Mouse (Mus musculus): Measurements from ENCODE around the gene Ccdc70.

The Ccdc70 gene

DNA sequence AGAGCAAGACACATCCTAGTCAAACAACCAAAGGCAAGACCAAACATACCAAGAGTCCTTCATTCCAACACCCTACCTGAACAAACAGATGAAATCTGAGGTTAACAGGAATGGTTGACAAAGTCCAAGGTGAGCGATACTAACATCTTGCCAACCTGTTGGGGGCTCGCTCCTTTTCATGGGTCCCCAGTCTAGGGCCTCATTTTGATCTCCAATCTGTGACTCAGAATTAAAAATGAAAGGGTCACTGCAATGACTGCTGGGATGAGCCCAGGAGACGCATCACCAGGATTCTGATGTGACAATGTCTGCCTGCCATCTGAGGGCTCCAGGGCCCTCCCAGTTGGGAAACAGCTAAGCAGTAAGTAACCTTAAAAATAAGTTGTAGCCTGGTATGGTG lies at the start of gene Ccdc70:
Ccdc70 (plus strand) TSS at position 301 of the 400 bp plus-strand sequence.
- 94% methylated on average over 3 of the region's 3 CpGs for WGBS

DNA sequence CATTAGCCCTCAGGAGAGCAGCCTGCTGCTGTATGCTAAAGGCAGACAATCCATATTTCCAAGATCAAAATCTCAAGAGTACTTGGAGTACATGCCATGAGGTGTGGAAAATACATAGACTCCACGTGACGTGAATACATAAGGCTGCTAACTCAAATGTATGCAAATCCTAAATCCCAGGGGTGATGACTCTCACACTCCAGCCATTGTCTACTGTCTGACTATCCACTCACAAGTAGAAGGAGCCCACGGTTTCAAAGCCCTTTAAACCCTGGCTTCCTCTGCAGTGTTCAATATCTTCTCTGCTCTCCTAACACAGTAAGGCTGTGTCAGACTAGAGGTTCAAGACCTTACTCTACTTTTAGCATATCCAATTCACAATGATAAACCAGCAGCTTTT lies 38.8 kb upstream of the Ccdc70 start:
- 86% methylated on average over 3 of the region's 3 CpGs for WGBS

DNA sequence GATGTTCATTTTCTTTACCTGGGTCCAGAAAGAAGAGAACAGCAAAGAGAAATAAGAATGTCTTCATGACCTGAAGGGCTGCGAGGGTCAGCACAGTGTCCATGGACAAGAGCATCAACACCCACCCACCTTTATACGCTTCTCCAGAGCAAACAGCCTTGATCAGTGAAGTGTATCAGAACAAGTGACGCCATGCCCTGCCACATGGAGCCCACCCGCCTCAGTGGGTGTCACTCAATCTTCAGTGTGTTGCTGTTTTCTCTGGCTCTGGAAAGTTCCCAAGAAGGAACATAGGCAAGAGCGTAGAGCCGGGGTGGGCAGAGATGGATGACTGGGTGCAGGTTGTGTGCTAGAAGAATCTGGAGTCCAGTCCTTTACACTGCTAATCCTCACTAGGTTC lies 37.0 kb upstream of the Ccdc70 start, which contains the start of gene Defb15:
Defb15 (minus strand) TSS at position 101 of the 400 bp plus-strand sequence.
- 92% methylated on average over 6 of the region's 6 CpGs for WGBS

DNA sequence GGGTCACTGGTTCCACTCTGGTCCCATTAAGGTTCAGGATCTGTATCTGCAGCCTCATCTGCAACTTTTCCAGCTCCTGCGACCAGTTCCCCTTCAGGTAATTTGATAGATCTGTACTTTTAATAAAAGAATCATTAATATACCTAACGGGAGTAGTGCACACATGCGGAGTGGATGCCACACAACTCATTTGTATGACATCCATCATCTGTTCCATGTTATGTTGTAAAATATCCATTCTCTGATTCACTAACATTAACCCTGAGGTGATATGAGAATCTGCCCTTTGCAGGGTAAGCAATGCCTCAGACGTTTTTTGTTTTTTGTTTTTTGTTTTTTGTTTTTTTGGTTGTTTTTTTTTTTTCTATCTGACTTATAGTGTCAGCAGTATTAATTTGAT lies 31.5 kb upstream of the Ccdc70 start, which contains the start of gene Defb35:
Defb35 (plus strand) TSS at position 301 of the 400 bp plus-strand sequence.
- WGBS, result 84% methylated on average over 4 of the region's 4 CpGs

DNA sequence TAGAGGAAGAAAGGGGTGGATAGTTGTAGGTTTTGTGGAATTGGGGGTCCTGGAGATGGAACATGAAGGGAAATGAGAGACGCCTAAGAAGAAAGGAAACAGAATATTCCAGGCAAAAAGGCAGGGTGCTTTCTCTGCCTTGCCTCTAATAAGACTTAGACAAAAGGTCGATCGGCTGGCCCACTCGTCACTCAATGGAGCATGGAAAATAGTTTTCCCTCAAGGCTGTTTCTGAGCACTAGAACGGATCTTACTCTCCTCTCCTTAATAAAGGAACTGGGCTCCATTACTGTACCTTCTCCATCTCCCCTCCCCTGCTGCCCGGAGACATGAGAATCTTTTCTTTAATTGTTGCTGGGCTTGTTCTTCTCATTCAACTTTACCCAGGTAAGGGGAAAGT lies 23.1 kb upstream of the Ccdc70 start, which contains the start of gene Defb13:
Defb13 (plus strand) TSS at position 301 of the 400 bp plus-strand sequence.
- WGBS, result 81% methylated on average over 6 of the region's 6 CpGs

DNA sequence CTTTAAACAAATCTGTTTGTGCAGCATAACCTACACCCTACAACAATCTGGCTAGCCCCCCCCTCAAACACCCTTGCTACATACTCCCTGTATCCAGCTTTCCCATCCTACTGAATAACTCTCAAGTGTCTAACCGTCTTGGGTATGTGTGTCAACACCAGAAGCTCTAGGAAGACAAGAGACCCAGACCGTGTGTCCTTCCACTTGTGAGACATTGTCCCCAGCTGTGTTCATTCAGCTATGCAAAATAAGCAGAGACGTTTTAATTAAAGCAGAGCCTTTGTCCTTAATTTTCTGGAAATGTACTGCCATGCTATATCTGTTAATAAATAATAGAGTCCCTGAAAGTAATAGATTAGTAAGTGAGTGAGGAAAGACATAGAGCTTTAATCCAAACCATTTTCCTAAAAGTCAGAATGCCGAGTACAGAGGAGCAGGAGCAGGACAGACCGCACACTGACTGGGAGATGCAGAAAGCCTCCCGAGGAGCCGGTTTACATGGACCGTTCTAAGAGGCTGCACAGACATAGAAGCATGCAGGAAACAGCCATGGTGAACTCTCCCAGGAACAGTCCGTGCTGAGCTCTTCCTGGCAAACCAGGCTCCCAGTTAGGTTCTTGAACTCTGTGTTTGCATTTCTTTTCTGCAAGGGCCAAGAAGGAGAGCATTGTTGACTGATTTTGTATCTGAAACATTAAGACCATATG lies 22.1 kb upstream of the Ccdc70 start:
- WGBS, result 61% methylated on average over 9 of the region's 9 CpGs

DNA sequence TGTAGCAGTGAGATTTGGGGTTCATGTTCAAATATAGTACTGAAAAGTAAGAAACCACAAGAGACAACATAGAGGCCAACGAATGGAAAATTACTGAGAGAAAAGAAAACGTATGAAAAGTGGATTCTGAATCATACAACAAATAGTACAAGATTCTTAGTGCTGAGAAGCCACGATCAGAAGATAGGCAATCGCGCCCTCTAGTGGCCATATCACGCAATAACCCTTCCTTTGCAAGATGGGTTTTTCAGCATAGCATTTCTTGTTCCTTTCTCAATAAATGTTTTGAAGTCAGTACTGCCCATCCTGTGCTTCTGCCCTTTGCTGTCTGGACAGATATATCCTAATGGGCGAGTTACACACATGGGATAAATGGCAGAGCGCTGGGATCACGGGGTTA lies 14.3 kb upstream of the Ccdc70 start:
- 5% methylated on average over 9 of the region's 9 CpGs for WGBS

DNA sequence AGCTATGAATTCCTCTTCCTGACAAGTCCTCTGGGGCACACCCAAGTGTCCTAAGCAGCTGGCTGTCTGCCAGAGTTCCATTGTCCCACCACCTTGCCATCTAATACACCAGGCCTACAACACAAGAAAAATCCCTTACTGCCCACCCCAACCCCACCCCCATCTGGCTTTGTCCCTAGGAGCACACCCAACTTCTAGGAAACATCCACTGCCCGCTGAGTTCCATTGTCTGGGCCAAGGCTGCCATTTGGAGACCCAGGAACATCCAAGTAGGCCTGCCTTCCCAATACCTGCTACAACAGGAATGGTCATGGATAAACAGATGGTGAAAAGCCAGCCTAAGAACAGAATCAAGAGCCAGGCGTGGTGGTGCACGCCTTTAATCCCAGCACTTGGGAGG lies 13.2 kb upstream of the Ccdc70 start:
- 81% methylated on average over 3 of the region's 3 CpGs for WGBS

DNA sequence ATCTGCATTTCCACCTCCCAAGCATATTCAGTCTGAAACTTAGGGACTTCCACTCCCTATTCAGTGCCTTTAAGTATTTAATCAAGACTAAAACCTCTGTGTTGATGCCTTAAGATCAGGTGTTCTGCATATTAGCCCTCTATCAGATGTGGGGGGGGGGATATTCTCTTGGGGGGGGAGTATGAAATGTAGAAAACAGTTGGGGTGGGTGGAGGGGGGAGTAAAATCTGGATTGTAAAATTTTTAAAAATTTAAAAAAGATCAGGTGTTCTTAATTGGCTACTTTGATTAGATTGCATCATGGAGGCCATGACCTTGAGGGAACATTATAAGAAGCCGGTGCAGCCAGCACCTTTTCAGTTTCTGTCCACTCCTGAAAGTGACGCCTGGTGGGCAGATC lies 11.2 kb upstream of the Ccdc70 start, which contains the start of gene Fam90a1a:
Fam90a1a (plus strand) TSS at position 301 of the 400 bp plus-strand sequence.
- 92% methylated on average over 2 of the region's 2 CpGs for WGBS

DNA sequence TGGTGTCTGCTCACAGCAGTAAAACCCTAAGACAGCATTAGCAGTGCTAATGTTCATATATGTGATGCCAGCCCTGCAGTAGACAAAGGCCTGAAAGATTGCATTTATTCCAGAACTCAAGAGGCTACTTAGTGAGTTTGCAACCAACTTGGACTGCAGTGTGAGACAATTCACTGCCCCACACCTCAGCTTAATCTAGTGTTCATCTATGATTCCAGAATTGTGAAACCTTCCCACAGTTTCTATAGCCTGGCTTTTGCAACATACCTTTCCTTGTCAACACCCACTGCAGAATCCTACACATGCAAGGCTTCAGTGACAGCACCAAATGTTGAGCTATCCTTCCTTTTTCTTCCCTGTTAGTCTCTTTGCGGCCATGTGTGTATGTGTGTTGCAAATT lies 2.9 kb upstream of the Ccdc70 start:
- 83% methylated on average over 1 of the region's 1 CpGs for WGBS

DNA sequence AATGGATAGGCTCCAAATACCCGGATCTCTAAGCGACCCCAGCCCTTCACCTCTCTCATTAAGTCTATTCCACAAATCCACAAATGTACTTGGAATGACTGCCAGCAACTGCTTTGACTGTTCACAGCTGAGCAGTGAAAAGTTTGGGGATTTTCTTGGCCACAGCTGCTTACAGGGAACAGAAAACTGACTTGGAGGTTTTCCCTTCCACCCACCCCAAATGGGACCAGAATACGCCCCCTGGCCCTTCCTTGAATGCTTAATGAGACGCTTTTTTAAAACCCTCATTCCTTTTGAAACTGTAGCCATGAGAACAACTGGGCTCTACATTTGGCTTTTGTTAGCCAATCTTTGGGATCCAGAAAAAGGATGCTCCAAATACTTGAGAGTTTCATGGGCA lies 8.6 kb downstream of the Ccdc70 start:
- 19% methylated on average over 4 of the region's 4 CpGs for WGBS

DNA sequence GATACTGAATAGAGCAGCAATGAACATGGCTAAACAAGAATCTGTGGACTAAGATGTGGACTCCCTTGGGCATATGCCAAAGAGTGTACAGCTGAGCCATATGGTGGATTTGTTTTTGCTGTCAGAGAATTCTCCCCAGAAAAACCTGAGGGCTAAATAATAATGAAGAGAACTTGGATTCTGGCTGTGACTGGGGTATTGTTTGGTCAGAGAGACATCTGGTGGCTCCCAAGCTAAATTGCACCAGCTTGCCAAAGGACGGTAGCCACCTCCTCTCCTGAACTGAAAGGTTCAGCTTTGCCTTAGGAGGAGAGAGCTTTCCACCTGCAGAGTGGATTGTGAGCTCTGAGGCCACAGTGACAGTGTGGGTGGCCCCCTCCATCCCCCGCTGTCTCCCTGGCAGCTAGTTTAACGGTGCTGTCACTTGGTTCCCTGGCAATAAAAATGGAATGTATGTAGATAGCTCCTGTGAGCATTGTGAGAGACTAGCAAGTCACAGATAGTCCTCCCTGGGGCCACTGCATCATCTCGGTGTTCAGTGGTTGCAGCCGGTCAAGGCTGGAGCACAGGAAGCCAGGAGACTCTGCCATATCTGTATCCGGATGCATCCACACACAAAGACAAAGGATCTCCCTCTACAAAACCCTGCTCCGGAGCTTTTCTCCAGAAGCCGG lies 12.2 kb downstream of the Ccdc70 start:
- WGBS, result 55% methylated on average over 8 of the region's 8 CpGs

DNA sequence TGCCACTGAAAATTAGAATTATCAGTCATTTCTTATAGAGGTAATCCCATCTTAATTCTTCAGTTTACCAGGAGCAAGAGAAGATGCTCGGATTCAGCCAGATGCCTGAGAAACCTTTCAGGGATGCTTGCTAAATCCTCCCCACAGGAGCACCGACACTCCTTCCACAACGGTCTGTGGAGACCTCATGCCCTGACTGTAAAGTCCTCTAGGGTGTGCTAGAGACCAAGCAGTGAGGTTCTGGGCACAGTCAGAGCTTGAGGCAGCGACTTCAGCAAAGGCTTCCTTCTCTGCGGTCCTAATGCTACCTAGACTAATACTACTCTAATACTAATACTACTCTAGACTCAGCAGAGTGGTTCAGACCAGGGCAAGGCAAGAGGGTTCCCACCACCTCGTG lies 22.6 kb downstream of the Ccdc70 start:
- 17% methylated on average over 6 of the region's 6 CpGs for WGBS

DNA sequence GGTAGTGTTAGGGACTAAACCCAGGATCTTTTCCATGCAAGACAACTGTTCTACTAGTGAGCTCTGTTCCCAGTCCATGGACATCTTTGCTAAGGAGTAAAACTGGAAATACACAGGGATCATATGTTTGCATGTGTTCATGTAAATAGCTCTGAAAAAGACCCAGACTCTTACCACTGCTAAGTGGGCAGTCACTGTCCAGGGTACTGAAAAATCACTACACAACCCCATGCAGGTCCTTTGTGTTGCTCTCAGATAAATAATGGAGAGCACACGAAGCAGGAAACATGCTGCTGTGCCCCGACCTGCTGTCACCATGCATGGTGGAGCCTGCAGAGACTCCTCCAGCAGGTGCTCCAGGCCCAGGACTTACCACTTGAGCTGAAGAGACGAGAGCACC lies 25.6 kb downstream of the Ccdc70 start:
- 64% methylated on average over 3 of the region's 3 CpGs for WGBS

DNA sequence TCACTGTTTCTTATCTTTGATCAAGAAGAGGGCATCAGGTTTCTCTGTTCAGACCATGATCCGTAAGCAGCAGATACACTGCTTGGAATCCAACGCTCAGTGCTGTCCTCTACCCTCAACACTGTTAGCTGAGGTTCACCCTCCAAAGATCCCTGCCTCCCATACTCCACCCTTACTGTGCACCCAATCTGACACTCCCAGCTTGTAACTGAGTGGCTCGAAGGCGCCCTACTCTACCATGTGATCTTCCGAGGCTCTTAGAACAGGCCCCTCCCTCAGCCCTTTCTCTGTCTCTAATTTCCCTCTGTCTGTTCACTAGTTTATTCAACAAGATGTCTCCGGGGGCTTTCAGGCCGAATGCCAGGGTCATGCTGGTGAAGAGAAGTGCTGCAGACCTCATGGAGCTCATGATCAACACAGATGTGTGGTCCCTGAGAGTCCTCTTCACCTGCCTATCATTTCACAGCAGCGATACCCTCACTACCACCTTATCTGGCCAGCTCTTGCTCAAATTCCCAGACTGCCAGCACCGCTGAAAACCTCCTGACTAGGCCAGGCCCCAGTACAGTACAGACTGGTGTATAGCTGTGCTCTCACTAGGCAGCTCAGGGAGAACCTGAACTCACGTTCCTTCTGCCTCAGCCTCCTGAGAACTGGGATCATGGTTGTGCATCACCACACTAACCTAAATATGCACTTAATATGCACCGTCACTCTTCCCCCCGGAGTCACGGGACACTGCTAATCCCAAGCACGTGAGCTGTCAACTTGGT lies 35.4 kb downstream of the Ccdc70 start:
- WGBS, result 85% methylated on average over 14 of the region's 14 CpGs

DNA sequence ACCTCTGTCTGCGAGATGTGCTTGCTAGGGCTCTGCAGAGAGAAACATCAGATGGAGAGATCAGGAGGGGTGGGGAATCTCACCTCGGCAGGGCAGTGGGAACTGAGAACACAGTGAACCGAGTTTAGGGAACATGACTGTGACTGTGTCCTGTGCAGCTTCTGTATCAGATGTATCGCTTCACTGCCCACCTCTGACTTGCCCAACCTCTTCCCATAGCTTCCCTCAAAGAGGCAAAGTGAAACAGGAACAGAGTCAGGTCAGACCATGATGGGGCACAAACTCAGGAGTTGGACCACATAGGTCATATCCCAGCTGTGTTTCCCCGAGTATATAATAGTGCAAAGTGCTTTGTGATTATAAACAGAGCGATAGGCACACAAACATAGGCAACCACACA lies 36.8 kb downstream of the Ccdc70 start:
- WGBS, result 83% methylated on average over 6 of the region's 6 CpGs

DNA sequence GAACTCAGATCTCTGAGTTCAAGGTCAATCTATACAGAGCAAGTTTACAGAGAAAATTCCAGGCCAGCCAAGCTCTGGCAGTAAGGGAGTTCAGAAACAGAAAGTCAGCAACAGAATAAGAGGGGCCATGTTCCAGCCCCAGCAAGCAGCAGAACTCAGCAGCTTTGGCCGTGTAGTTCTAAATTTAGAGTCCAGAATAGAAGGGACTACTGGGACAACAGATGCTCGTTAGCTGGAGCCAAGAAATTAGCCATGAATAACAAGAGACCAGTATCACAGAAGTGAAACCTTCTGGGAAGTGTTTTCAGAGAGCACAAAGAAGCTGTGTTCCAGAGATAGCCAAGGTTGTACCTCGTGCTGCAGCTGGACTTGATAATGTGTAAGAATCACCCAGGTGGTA lies 39.8 kb downstream of the Ccdc70 start:
- WGBS, result 22% methylated on average over 3 of the region's 3 CpGs

DNA sequence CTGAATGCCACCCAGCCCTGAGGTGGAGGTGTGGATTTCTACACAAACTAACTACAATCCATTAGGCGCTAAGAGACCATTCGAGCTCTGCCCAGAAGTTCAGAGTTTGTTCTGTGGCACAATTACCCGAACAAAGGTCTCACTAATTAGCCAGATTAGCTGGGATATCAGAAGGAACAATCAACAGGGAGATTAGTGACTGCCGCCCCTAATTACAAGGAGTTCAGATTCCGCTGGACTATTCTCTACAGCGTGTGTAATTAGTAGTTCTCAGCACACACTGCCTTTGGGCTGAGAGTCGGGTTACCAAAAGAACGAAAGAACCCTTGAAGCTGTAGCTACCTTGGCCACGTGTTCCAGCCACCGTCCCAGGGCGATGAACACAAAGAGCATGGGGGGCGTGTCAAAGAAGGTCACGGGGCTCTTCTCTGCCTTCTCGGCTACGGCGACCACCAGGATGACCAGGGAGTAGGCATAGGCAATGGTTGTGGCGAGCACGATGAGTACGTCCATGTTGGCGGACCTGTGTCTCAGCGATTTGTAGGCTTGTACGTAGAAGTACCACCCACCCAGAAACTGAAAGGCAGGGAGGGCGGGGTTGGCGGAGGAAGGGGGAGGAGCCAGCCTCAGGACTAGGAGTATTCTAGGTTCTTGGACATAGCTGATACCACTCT lies 43.6 kb downstream of the Ccdc70 start:
- 35% methylated on average over 24 of the region's 24 CpGs for WGBS

DNA sequence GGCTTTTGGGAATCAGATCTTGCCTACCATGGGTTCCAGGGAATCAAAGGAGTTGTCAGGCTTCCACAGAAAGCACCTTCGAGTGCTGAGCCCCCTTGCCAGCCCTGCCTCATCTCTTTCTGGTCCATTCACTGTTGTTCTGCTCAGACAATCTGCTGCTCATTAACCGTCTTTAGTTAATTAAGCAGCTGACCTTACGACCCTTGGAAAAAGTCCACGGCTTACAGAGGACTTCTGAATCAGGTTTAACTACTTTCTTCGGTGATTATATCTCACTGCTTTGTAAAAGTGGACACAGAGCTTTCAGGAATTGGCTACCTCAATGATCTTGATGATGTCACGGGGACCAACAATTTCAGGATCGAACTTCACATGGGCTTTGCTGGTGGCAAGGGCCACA lies 48.2 kb downstream of the Ccdc70 start:
- 50% methylated on average over 7 of the region's 7 CpGs for WGBS

DNA sequence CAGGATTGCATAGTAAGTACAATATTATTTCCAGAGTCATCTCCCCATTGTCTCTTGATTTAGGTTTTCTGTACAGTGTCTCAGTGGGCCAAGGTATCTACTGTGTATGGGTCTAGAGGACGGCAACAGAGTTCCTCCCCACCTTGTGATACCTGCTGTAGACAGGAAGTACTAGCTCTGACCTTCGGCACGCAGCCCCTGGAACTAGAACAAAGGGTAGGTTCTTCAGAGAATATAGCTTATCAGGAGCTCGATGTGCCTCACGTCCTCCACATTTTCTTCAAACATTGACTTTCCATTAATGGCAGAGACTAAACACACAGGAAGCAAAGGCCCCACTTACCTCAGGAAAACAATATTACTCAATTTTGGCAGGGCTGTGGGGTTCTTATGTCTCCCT lies 49.9 kb downstream of the Ccdc70 start:
- WGBS, result 91% methylated on average over 5 of the region's 5 CpGs

DNA sequence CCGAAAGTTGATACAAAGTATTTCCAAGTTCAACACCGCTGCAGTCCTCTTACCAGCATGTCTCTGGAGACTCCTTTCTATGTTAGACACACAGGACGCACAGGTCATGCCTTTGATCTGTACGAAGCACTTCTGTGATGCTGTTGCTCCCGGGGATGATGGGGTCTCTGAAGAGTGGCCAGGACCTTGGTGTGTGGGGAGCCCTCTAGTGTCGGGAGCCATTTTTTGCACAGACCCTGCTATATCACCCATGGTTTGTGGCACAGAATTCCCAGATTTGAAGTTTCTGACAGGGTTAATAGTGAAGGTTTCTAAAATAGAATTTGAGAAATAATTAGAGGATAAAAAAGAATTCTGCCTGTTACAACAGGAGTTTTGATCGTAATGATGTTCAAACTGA lies 52.7 kb downstream of the Ccdc70 start:
- 53% methylated on average over 7 of the region's 7 CpGs for WGBS
